Mouse (Mus musculus) spleen, adult 12 weeks (tissue): ENCODE results near the gene Otop2.

ENCODE experiments used
- DNase-seq: peaks from one replicate; pipeline ENCODE4 v3.0.0; 2022; ENCODE audit warnings: low spot score

Otop2 gene

DNA sequence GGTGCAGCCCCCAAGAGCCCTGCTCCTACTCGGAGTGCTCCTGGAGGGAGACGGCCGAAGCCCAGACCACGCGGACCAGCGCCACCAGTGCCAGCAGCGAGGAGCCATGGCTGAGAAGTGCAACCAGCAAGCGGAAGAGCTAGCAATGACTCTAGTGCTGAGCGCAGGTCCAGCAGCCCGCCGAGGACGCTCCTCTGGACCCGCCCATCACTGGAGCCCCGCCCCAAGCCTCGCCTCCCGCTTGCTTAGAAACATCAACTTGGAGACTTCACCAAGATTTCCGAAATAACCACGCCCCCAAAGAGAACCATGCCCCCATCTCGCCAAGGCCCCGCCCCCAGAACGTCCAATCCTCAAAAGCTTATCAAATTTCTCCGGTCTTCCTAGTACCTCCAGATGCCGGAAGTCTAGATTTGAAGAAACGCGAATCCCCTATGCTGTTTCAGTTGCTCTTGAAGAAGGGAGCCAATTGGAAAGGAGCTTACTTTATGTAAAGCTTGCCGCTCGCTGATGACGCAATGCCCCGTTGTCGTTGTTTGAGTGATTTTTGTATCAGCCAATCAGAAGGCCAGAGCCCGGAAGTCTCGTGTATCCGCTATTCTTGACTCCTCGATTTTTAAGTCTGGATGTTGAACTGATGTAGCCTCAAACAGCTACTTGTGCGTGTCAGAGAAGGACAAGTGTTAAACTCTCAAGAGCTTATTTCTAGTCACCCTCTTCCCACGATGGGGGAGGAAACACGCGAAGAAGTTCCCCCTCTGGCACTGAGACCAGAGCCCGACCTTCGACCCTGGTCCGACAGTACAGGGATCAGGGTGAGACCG, 30.0 kb upstream of the Otop2 start, which contains the start of gene Fdxr:
Gene Fdxr, minus strand, starts transcription at position 271 of the 824 bp plus-strand sequence.
- DNase-seq: peak; percentile 97

DNA sequence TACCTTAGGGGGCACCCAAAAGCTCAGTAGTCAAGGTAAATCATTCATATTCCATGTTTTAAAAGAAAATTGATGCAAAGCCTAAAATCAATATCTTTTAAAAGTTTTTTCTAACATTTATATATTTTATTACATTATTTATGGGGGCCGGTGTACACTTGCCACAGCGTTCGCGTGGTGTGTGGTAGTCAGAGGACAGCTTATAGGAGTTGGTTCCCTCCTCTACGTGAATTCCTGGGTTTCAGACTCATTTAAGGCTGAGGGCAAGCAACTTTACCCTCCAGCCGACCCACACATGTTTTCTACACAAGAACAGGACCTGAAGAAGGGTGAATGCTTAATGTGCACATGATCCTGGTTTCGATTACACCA, 29.4 kb upstream of the Otop2 start:
- DNase-seq: no peak

DNA sequence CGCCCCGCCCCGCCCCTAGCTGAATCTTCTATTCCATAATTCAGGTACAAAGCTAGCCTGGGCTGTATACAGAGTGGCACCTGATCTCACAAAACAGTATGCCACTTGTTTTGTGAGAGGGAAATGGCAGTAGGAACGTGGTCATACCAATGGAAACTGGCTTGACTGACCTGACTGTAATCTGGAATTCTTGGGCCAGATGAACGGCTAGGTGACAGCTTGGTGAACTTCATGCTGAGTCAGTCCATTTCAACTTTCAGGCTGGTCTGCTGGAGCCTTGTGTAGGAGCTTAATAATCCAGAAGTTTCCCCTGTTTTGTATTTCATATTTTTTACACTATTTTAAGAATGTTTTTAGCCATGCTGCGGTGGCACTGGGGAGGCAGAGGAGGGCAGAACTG, 28.8 kb upstream of the Otop2 start:
- DNase-seq: no peak

DNA sequence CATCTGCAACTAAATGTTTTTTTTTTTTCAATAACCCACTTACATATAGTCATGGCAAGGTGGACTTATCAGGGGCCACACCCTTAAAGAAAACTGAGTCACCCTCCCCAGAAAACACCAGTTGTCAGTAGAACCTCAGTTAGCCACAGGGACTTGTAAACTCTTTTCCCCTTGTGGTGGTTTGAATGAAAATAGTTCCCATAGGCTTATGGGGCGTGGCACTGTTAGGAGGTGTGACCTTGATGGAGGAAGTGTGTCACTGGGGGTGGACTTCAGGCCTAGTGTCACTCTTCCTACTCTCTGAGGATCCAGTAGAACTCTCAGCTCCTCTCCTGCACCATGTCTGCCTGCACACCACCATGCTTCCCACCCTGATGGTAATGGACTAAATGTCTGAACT, 27.2 kb upstream of the Otop2 start:
- no peak for DNase-seq

DNA sequence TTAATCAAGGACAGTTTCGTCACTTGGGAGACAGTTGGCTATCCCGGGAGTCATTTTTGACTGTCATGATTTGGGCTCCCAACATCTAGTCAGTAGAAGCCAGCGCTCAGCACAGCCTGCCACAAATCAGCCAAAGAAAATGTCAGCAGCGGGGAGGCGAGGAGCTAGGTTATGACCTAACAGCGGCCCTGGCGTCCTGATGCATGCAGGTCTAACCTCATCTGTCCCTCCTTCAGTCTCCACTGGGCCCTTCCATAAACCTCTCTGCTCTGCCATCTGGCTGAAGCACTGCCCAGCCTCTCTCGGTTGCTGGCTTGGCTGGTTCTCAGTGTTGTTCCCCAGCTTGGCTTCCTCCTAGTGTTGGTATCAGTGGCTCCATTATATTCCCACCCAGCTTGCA, 24.7 kb upstream of the Otop2 start:
- DNase-seq: no peak

DNA sequence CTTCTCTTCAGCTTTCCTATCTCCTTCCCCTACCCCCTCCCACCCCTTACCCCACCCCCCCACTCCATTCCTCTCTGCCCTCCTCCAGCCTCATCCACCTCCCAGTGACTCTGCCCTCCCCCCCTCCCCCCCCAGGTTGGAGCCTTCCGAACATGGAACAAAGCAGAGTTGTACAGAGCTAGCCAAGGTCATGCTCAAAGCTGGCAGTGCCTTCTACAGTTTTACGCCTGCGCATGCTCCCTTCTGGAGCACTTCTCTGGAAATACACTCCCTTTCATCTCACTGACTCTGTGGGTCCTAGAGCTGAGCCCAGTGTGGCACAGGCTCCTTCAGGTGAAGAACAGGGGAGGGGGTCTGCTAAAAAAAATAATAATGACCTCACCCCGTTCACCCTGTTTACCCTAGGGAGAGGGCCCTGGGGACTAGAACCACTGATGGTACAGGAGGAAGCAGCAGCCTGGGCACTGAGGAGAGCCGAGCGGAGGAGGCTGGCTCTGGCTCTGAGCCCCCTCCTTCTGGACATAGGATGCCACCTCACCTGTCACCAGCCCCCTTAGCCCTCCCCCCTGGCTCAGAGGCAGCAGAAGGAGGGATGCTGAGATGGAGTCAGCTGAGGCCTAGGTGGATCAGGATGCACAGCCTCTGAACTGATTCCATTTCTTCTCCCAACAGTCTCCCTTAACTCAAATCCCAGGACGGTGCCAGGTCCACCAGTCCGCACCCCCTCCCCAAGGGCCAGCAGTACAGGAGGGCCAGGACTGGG, 24.1 kb upstream of the Otop2 start:
- DNase-seq: no peak

DNA sequence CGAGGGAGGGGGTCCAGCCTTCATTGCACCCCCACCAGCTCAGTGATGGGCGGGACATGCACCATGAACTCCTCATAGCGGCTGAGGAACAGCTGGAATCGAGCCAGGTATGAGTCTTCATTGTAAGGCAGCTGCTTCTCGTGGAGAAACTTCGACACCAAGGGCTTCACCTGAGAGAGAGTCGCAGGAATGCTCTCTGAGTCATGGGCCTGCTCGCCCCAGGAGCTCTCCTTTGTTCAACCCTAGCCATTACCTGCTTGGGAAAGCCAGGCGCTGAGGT, 23.5 kb upstream of the Otop2 start:
- no peak for DNase-seq

DNA sequence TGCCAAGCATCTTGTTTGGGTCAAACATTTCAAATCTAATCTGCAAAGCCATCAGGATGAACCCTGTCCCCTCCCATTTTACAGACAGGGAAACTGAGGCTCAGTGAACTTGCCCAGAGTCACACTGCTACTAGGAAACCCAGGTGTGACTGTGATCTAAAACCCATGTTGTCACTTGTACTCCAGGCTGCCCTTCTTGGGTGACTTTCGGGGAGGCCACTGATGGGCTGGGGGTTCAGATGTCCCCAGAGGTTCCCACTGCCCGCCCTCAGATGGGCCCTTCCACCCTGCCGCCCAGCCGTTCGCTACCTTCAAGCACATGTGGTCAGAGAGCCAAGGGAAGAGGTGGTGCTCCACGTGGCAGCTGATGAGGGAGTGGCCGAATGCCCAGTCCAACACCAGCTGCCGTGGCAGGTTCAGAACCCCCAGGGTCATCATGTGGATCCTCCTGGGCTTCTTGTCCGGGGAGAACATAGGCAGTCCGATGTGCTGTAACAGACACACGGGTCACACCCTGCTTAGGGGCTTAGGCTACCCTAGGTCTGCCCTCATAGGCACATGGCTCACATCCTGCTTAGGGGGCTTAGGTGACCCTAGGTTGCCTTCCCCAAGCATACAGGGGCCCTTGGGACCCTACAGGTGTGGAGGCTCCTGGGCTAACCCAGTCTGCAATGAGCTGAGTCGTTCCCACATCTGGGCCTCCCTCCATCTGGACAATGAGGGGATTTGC, 22.9 kb upstream of the Otop2 start:
- no peak for DNase-seq

DNA sequence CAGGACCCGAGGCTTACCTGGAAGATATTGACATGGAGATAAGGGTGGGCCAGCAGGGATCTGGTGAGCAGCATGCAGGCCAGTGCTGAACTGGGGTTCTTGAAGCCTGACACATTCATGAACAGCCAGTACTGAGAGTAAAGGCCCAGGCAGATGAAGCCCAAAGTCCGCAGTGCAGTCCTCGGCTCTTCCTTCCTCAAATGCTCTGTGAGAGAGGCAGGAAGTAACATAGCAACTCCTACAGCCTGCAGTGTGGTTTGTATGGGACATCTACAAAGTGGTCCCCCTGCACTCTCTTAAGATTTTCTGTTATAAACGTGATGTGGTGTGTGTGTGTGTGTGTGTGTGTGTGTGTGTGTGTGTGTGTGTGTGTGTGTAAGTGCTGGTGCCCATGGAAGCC, 21.7 kb upstream of the Otop2 start:
- no peak for DNase-seq

DNA sequence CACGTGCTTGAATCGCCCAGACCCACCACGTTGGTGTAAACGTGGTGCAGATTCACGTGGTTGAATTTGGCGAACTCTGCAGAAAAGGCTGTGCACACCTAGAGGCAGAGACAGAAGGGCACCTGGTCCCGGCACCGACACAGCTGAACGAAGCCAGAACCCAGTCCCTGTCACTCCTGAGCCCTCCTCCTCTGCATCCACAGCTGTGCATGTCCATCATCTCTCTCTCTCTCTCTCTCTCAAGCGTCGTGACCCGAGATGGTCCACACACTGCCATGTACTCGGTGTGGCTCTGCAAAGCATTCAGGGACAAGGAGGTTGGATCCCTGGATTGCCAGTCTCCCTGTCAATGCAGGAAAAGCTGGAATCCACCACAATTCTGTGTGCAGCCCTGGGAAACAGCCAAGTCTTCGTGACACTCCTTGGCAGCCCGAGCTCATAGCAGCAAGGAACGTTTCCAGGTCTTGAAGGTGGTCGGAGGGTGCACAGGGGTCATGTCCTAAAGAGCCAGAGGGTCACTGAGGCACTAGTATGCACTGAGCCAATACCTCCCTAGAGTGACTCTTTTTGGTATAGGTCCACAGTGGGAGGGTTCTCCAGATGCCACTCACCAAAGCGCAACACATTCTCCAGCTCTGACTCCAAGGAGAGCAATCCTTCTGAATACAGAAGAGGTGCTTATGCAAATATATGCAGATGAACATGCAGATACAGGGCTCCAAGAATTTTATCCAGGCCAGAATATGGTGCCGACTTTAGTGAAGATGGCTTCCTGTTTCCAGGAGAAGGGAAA, 20.6 kb upstream of the Otop2 start:
- DNase-seq: no peak

DNA sequence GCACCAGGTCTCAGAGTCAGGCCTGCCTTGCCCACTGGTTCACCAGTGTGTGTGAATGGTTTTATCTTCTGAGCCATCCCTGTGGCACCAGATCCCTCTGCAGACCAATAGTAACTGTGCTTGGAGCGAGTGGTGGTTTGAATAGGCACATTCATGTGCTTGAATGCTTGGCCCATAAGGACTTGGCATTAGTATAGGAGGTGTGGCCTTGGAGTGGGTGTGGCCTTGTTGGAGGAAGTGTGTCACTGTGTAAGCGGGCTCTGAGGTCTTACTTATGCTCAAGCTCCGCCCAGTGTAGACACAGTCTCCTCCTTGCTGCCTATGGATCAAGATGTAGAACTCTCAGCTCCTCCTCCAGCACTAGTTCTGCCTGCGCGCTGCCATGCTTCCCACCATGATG, 19.6 kb upstream of the Otop2 start:
- DNase-seq: no peak

DNA sequence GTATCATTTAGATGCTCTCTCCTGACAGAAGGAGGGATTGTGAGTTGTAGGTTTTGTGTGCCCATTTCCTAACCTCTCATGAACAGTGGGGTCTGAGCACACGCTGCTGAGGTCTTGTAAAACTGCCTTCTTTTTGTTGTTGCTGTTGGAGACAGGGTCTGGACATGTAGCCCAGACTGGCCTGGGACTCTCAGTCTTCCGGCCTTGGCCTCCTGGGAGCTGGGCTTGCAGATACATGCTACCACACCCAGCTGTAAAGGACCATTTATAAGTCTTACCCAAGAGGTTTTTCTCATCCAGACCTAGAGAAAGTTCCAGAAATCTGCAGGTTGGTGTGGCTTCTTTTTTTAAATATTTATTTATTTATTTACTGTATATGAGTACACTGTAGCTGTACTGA, 18.7 kb upstream of the Otop2 start:
- DNase-seq: no peak

DNA sequence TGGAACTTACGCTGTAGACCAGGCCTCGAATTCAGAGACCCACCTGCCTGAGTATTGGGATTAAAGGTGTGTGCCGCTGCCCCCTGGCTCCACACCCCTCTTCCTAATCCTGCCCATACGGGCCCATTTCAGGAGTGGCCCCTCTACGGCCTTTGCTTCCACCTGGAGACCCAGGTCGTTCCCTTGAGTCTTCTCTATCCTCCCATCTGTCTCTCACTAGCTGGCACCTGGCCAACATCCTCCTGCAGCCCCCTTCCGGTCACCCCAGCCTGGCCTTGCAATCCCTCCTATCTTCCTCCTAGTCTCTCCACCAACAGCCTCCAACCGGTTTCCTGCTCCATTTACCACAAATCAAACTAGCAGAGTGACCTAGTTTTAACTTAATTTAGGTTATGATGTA, 17.1 kb upstream of the Otop2 start:
- DNase-seq: no peak

DNA sequence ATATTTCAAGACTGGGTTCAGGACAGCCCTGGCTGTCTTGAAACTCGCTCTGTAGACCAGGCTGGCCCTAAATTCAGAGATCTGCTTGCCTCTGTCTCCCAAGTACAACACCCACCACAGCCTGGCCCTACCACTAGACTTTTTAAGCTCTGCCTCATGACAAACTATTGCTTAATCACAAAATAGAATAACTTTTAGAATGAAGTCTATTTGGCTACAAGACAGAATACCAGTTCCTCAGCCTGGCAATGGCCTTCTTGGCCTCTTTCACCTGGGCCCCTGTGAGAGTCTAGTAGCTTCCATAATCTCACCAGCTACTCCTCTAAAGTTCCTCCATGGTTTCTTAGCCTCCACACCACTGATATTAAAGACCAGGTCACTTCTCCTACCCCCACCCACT, 16.6 kb upstream of the Otop2 start:
- no peak for DNase-seq

DNA sequence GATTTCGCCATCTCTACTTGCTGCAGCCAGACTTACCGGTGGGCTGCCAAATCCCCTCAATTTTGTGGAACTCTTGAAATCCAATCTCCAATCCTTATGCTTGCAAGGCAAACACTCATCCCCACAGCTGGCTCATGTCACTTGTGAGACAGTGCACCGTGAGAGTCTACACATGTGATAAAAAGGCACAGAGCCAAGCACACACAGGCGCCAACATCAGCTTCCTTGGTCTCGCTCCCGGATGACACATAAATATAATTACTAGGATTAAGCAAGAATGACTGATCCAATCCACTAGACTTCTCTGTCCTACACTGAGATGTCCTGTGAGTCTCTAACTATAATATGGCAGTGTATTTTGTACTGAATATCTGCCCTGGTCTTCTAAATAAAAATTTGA, 16.0 kb upstream of the Otop2 start:
- no peak for DNase-seq

DNA sequence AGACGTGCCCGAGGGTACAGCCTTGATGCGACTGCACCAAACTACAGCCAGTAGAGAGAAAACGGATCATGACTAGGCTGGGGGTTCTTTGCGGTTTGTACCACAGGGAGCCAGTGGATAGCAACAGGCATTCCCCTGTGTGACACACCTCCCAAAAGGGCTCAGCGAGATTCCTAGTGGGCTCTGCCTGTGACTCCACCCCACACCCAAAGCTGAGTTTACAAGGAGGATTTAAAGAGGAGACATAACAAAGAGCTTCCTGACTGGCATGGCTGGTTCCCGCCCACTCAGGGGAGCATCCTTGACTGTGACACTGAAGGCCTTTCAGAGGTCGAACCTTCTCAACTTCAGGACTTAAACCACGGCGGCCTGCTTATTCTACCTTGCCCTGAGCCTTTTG, 15.5 kb upstream of the Otop2 start:
- no peak for DNase-seq

DNA sequence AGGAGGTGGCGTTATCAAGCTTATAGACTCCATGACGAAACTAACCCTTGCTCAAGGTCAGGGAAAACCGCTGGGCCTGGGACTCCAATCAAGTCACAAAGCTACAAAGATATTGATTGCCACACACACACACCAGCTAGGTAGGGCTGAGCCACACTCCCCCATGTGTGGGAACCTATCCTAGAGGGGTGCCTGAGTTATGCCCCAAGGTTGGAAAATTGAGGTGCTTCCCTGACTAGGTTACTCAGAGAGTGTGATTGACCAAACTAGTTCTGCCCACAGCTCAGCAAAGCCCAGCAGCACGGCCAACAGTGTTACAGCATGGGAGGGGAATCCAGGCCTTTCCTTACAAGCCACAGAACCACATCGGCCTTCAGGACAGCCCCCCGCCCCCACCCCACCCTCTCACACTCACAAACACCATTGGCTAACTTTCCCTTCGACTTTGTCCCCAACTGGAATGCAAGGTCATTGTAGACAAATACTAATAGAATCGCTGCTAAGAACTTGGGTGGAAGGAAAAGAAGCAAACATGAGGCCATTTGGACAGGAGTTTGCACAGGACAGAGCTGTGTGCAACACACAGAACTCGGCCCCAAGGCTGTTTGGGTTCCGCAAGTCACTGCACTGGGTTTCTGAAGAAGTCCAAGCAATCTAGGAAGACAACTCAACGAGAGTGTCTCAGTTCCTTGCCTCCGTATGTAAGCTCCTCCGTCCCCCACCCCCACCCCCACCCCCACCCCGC, 14.2 kb upstream of the Otop2 start:
- no peak for DNase-seq

DNA sequence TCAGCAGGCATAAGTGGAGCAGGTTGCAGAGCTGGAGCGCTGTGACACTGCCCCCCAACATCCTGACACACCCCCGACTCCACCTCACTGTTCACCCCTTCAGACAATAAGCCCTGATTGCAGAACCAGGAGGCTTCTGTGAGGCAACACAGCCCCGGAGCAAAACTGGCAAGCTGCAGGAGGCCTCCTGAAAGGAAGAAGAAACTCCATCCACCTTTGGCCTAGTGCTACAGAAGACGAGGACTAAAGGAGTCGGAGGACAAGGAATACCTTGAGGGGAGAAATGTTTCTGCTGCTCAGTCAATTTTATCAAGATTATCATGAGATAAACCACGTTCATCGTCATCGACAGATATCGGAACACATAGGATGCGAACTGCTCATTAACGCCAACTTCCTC, 11.0 kb upstream of the Otop2 start:
- DNase-seq: no peak

DNA sequence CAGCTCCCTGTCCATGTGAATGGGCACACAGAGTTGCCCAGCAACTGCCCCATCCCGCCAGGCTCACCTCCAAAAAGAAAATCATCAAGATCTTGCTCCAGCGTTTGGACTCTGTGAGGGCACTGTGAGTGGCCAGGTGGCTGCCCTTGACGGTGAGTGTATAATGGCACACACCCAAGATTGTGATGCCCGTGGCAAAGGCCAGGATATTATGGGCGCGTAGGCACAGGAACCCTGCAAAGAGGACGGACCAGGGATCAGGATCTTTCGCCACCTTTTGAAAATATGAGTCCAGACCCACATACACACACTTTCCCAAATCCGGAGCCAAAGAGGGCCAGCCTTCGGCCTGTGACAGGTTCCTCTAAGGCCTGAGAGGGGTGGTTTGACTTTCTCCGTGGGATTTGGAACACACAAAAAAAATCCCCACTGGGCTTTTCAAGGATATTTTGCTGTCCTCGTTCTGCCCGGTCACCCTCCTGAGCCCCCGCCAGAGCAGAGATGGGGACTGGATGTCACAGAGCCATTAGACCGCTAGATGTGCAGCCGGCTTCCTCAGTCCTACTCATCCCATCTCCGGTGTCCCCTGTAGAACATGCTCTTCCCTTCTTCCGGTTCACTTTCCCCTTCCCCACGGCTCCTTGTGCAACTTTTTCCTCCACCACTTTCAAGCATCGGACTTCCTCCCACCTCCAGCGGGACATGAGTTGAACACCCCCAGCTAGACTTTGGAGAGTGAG, 10.3 kb upstream of the Otop2 start:
- no peak for DNase-seq

DNA sequence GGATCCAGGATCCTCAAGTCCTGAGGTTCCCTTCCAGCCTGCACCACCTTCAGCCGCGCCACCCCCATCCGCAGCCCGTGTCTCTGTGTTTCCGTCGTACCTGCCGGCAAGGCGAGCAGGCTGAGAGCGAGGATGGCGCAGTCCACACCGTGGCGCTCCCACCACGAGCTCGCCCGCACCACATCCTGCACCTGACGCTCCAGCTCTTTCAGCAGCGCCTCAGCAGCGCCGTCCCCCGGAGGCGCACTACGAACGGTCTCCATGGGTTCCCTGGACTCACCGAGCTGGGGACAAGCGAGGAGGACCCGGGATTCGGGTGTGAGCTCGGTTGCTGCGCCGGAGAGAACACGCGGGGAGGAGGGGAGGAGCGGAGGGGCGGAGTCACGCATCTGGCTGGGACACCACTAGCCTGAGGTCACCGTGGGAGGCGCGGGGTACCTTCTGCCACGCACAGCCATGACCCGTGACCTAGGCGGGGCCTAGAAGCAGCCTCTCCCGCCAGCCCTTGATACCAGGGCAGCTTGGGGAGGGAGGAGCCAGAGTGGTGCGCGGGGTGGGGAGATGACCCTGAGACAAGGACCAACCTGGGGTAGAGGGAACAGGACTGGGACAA, 9.6 kb upstream of the Otop2 start, which contains the start of gene Fads6:
Gene Fads6, minus strand, starts transcription at position 450 of the 613 bp plus-strand sequence.
- DNase-seq: no peak
